Mouse (Mus musculus): ENCODE results near the gene Gm27021. TPM values are rescaled to one million over a fixed set of nuclear protein-coding genes. Genes with fewer than 3 reads are reported as not detected.

Gene Gm27021
- total and polyA plus RNA-seq, 3 experiments = 0.21 to 0.54 TPM; not detected in 1

- TF ChIP-seq ETS1 (IDR thresholded peaks at IDR 0.05; ENCODE audit: low read depth, low read length) = no peak
- Histone ChIP-seq H3K4me1 (ENCODE audit: control insufficient read depth in 1 of 2, insufficient read depth in 2 of 2, low read length in 2 of 2) (no peaks in the 10 kb centered on the region), H3K9ac (ENCODE audit: control insufficient read depth, low read depth, low read length, poor library complexity, severe bottlenecking) (no peak overlapping the region), H3K36me3 (ENCODE audit: control insufficient read depth in 1 of 2, insufficient read depth in 2 of 2, low read length in 2 of 2) (no peaks in the 10 kb centered on the region), H3K79me2 (ENCODE audit: control insufficient read depth, insufficient read depth, low read length, poor library complexity) (no peaks in the 10 kb centered on the region), H3K27ac (ENCODE audit: control insufficient read depth, low read depth, low read length) (no peak overlapping the region), H3K27me3 (ENCODE audit: control insufficient read depth in 1 of 2, insufficient read depth in 2 of 2, low read length in 2 of 2) (no peaks in the 10 kb centered on the region), H3K4me3 (ENCODE audit: control insufficient read depth in 1 of 2, insufficient read depth in 1 of 2, low read depth in 2 of 2, low read length in 2 of 2) (no peak overlapping the region), H3K9me3 (replicated peaks; ENCODE audit: insufficient read depth, low read length) (no peaks in the 10 kb centered on the region)
- no peak for DNase-seq (ENCODE audit: low read depth, low spot score)
Observed at GRCm38 (mm10) chr8:120699079-120699478, 31.2 kb upstream of the Gm27021 start.

DNA sequence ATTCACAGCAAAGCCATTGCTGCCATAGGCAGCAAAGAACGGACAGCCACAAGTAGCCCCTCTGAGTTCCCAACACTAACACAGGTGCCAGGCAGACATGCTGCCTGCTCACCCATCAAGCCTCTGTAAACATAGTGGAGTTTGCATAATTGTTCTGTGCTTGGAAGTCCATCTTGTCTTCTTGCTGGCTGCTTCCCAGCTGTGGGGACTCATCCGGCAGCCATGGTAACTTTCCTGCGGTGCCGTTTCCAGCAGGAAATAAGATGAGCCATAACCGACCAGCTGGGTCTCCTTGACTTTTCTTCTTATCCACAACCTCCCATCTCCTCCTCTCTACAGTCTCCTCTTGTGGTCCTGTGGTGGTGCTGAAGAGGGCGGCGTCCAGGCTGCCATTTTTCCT is 30.5 kb upstream of the Gm27021 start:
- H3K27me3 ChIP-seq (ENCODE audit: control insufficient read depth in 1 of 2, insufficient read depth in 2 of 2, low read length in 2 of 2) = no peaks in the 10 kb centered on the region
- no peaks in the 10 kb centered on the region for H3K9me3 ChIP-seq (replicated peaks; ENCODE audit: insufficient read depth, low read length)

GRCm38 (mm10) chr8:120697979-120698272 is 30.0 kb upstream of the Gm27021 start:
- DNase-seq (ENCODE audit: low read depth, low spot score) = no peak
- no peak for TF ChIP-seq HCFC1 (IDR thresholded peaks at IDR 0.05; ENCODE audit: low read depth, low read length)
- peak; percentile 15; the same call in 1 of the 2 replicates for TF ChIP-seq RAD21 (IDR thresholded peaks at IDR 0.05; ENCODE audit: low read depth, low read length)
- no peak for TF ChIP-seq E2F4 (IDR thresholded peaks at IDR 0.05; ENCODE audit: borderline replicate concordance, low read depth, low read length)
- TF ChIP-seq CTCF (IDR thresholded peaks at IDR 0.05 in 2 of 3, conservative IDR thresholded peaks at IDR 0.05 in 1 of 3; ENCODE audit: control insufficient read depth in 1 of 3, insufficient read depth in 1 of 3, low read depth in 2 of 3, low read length in 3 of 3, poor library complexity in 1 of 3, severe bottlenecking in 1 of 3) = peak; percentile 47 to 64 (median 50); a peak in 5 of 6 replicates
- TF ChIP-seq UBTF (IDR thresholded peaks at IDR 0.05; ENCODE audit: borderline replicate concordance, insufficient read depth, low read depth, low read length) = no peak
- TF ChIP-seq GABPA (IDR thresholded peaks at IDR 0.05; ENCODE audit: low read depth, low read length) = no peak
- TF ChIP-seq NRF1 (IDR thresholded peaks at IDR 0.05; ENCODE audit: insufficient read depth, low read depth, low read length, poor library complexity, severe bottlenecking) = no peak
- Histone ChIP-seq H3K79me2 (ENCODE audit: control insufficient read depth, insufficient read depth, low read length, poor library complexity) (no peaks in the 10 kb centered on the region), H3K4me3 (ENCODE audit: control insufficient read depth in 1 of 2, insufficient read depth in 1 of 2, low read depth in 2 of 2, low read length in 2 of 2) (no peak overlapping the region), H3K9ac (ENCODE audit: control insufficient read depth, low read depth, low read length, poor library complexity, severe bottlenecking) (no peak overlapping the region), H3K9me3 (replicated peaks; ENCODE audit: insufficient read depth, low read length) (no peaks in the 10 kb centered on the region), H3K36me3 (ENCODE audit: control insufficient read depth in 1 of 2, insufficient read depth in 2 of 2, low read length in 2 of 2) (no peaks in the 10 kb centered on the region), H3K27me3 (ENCODE audit: control insufficient read depth in 1 of 2, insufficient read depth in 2 of 2, low read length in 2 of 2) (no peaks in the 10 kb centered on the region), H3K27ac (ENCODE audit: control insufficient read depth, low read depth, low read length) (no peak overlapping the region), H3K4me1 (ENCODE audit: control insufficient read depth in 1 of 2, insufficient read depth in 2 of 2, low read length in 2 of 2) (no peaks in the 10 kb centered on the region)

More for the DNA sequence above, 30.5 kb upstream of the Gm27021 start:
- H3K4me3 ChIP-seq (ENCODE audit: control insufficient read depth in 1 of 2, insufficient read depth in 1 of 2, low read depth in 2 of 2, low read length in 2 of 2) = no peak overlapping the region
- no peaks in the 10 kb centered on the region for H3K79me2 ChIP-seq (ENCODE audit: control insufficient read depth, insufficient read depth, low read length, poor library complexity)
- no peak for DNase-seq (ENCODE audit: low read depth, low spot score)
- H3K36me3 ChIP-seq (ENCODE audit: control insufficient read depth in 1 of 2, insufficient read depth in 2 of 2, low read length in 2 of 2) = no peaks in the 10 kb centered on the region
- H3K27ac ChIP-seq (ENCODE audit: control insufficient read depth, low read depth, low read length) = no peak overlapping the region
- H3K9ac ChIP-seq (ENCODE audit: control insufficient read depth, low read depth, low read length, poor library complexity, severe bottlenecking) = no peak overlapping the region
- no peaks in the 10 kb centered on the region for H3K4me1 ChIP-seq (ENCODE audit: control insufficient read depth in 1 of 2, insufficient read depth in 2 of 2, low read length in 2 of 2)
- TF ChIP-seq CTCF (IDR thresholded peaks at IDR 0.05 in 2 of 3, conservative IDR thresholded peaks at IDR 0.05 in 1 of 3; ENCODE audit: control insufficient read depth in 1 of 3, insufficient read depth in 1 of 3, low read depth in 2 of 3, low read length in 3 of 3, poor library complexity in 1 of 3, severe bottlenecking in 1 of 3) (no peak), TAL1 (IDR thresholded peaks at IDR 0.05; ENCODE audit: low read length) (no peak), ETS1 (IDR thresholded peaks at IDR 0.05; ENCODE audit: low read depth, low read length) (no peak), UBTF (IDR thresholded peaks at IDR 0.05; ENCODE audit: borderline replicate concordance, insufficient read depth, low read depth, low read length) (no peak), TBP (IDR thresholded peaks at IDR 0.05; ENCODE audit: low read depth, low read length) (no peak), MEF2A (IDR thresholded peaks at IDR 0.05; ENCODE audit: extremely low read depth, insufficient replicate concordance, low read depth, low read length, poor library complexity, severe bottlenecking) (no peak), MAZ (IDR thresholded peaks at IDR 0.05; ENCODE audit: low read depth, low read length) (no peak)

Data from MEL (cell line).